Mouse (Mus musculus): ENCODE measurements around the gene F2rl1. TPM values are rescaled to one million over a fixed set of nuclear protein-coding genes. Genes with fewer than 3 reads are reported as not detected.

F2rl1 gene
- polyA plus RNA-seq, 1 experiment from 2014 or later = 0.09 TPM

GRCm38 (mm10) chr13:95491327-95491726 is 33.7 kb downstream of the F2rl1 start:
- no peak overlapping the region for H3K4me3 ChIP-seq (ENCODE audit: low read depth, low read length)
- H3K36me3 ChIP-seq (ENCODE audit: control insufficient read depth, insufficient read depth, low read length) = no peaks in the 10 kb centered on the region
- H3K9me3 ChIP-seq (replicated peaks; ENCODE audit: control insufficient read depth, low read length, poor library complexity, severe bottlenecking) = no peaks in the 10 kb centered on the region
- H3K27me3 ChIP-seq (ENCODE audit: control insufficient read depth, insufficient read depth, low read depth, low read length) = no peaks in the 10 kb centered on the region
- no peaks in the 10 kb centered on the region for H3K4me1 ChIP-seq (ENCODE audit: control insufficient read depth, insufficient read depth, low read length)
- ATAC-seq = no peak
- 49% methylated on average over 11 of the region's 11 CpGs for WGBS
- H3K4me2 ChIP-seq (ENCODE audit: low read length) = no peak overlapping the region
- H3K27ac ChIP-seq (ENCODE audit: low read length) = no peak overlapping the region
- no peak overlapping the region for H3K9ac ChIP-seq (ENCODE audit: low read depth, low read length)

GRCm38 (mm10) chr13:95484664-95485063 is 40.4 kb downstream of the F2rl1 start:
- no peak overlapping the region for H3K4me2 ChIP-seq (ENCODE audit: low read length)
- ATAC-seq = no peak
- no peaks in the 10 kb centered on the region for H3K4me1 ChIP-seq (ENCODE audit: control insufficient read depth, insufficient read depth, low read length)
- H3K27ac ChIP-seq (ENCODE audit: low read length) = no peak overlapping the region
- H3K4me3 ChIP-seq (ENCODE audit: low read depth, low read length) = no peak overlapping the region
- no peak overlapping the region for H3K9ac ChIP-seq (ENCODE audit: low read depth, low read length)
- H3K36me3 ChIP-seq (ENCODE audit: control insufficient read depth, insufficient read depth, low read length) = no peaks in the 10 kb centered on the region
- H3K27me3 ChIP-seq (ENCODE audit: control insufficient read depth, insufficient read depth, low read depth, low read length) = no peaks in the 10 kb centered on the region
- H3K9me3 ChIP-seq (replicated peaks; ENCODE audit: control insufficient read depth, low read length, poor library complexity, severe bottlenecking) = no peaks in the 10 kb centered on the region
- WGBS = 36% methylated on average over 5 of the region's 5 CpGs

GRCm38 (mm10) chr13:95481428-95481827 is 43.6 kb downstream of the F2rl1 start:
- peak; percentile 73; the same call in 1 of the 2 replicates for ATAC-seq
- H3K4me3 ChIP-seq (ENCODE audit: low read depth, low read length) = no peak overlapping the region
- H3K9ac ChIP-seq (ENCODE audit: low read depth, low read length) = no peak overlapping the region
- no peak overlapping the region for H3K27ac ChIP-seq (ENCODE audit: low read length)
- no peaks in the 10 kb centered on the region for H3K27me3 ChIP-seq (ENCODE audit: control insufficient read depth, insufficient read depth, low read depth, low read length)
- no peaks in the 10 kb centered on the region for H3K9me3 ChIP-seq (replicated peaks; ENCODE audit: control insufficient read depth, low read length, poor library complexity, severe bottlenecking)
- WGBS = 6% methylated on average over 4 of the region's 4 CpGs
- no peaks in the 10 kb centered on the region for H3K4me1 ChIP-seq (ENCODE audit: control insufficient read depth, insufficient read depth, low read length)
- H3K36me3 ChIP-seq (ENCODE audit: control insufficient read depth, insufficient read depth, low read length) = no peaks in the 10 kb centered on the region
- H3K4me2 ChIP-seq (ENCODE audit: low read length) = no peak overlapping the region

- Histone ChIP-seq H3K36me3 (ENCODE audit: control insufficient read depth, insufficient read depth, low read length) (no peaks in the 10 kb centered on the region), H3K27ac (ENCODE audit: low read length) (no peak within 1 kb of the TSS), H3K9ac (ENCODE audit: low read depth, low read length) (no peak within 1 kb of the TSS), H3K4me1 (ENCODE audit: control insufficient read depth, insufficient read depth, low read length) (no peaks in the 10 kb centered on the region), H3K4me3 (ENCODE audit: low read depth, low read length) (no peak within 1 kb of the TSS), H3K27me3 (ENCODE audit: control insufficient read depth, insufficient read depth, low read depth, low read length) (no peaks in the 10 kb centered on the region), H3K9me3 (replicated peaks; ENCODE audit: control insufficient read depth, low read length, poor library complexity, severe bottlenecking) (no peaks in the 10 kb centered on the region), H3K4me2 (ENCODE audit: low read length) (no peak within 1 kb of the TSS)
- ATAC-seq = no peak
- 89% methylated on average over 21 of the region's 21 CpGs for WGBS
Observed at GRCm38 (mm10) chr13:95478671-95479413, 46.2 kb downstream of the F2rl1 start, which contains the start of gene S100z. Gene S100z, minus strand, starts transcription at chr13:95478721.

GRCm38 (mm10) chr13:95477173-95477572 is 47.9 kb downstream of the F2rl1 start:
- Histone ChIP-seq H3K27ac (ENCODE audit: low read length) (no peak overlapping the region), H3K9me3 (replicated peaks; ENCODE audit: control insufficient read depth, low read length, poor library complexity, severe bottlenecking) (no peaks in the 10 kb centered on the region), H3K36me3 (ENCODE audit: control insufficient read depth, insufficient read depth, low read length) (no peaks in the 10 kb centered on the region), H3K27me3 (ENCODE audit: control insufficient read depth, insufficient read depth, low read depth, low read length) (no peaks in the 10 kb centered on the region), H3K4me1 (ENCODE audit: control insufficient read depth, insufficient read depth, low read length) (no peaks in the 10 kb centered on the region), H3K9ac (ENCODE audit: low read depth, low read length) (no peak overlapping the region), H3K4me3 (ENCODE audit: low read depth, low read length) (no peak overlapping the region), H3K4me2 (ENCODE audit: low read length) (no peak overlapping the region)
- ATAC-seq = no peak
- 86% methylated on average over 6 of the region's 6 CpGs for WGBS

GRCm38 (mm10) chr13:95475124-95475523 is 49.9 kb downstream of the F2rl1 start:
- Histone ChIP-seq H3K9me3 (replicated peaks; ENCODE audit: control insufficient read depth, low read length, poor library complexity, severe bottlenecking) (no peaks in the 10 kb centered on the region), H3K4me2 (ENCODE audit: low read length) (no peak overlapping the region), H3K27me3 (ENCODE audit: control insufficient read depth, insufficient read depth, low read depth, low read length) (no peaks in the 10 kb centered on the region), H3K36me3 (ENCODE audit: control insufficient read depth, insufficient read depth, low read length) (no peaks in the 10 kb centered on the region), H3K4me3 (ENCODE audit: low read depth, low read length) (no peak overlapping the region), H3K27ac (ENCODE audit: low read length) (no peak overlapping the region), H3K4me1 (ENCODE audit: control insufficient read depth, insufficient read depth, low read length) (no peaks in the 10 kb centered on the region), H3K9ac (ENCODE audit: low read depth, low read length) (no peak overlapping the region)
- WGBS = 79% methylated on average over 7 of the region's 7 CpGs
- no peak for ATAC-seq

- 88% methylated on average over 3 of the region's 3 CpGs for WGBS
- H3K4me2 ChIP-seq (ENCODE audit: low read length) = no peak overlapping the region
- H3K36me3 ChIP-seq (ENCODE audit: control insufficient read depth, insufficient read depth, low read length) = no peaks in the 10 kb centered on the region
- no peak overlapping the region for H3K27ac ChIP-seq (ENCODE audit: low read length)
- H3K4me1 ChIP-seq (ENCODE audit: control insufficient read depth, insufficient read depth, low read length) = no peaks in the 10 kb centered on the region
- no peaks in the 10 kb centered on the region for H3K27me3 ChIP-seq (ENCODE audit: control insufficient read depth, insufficient read depth, low read depth, low read length)
- no peak overlapping the region for H3K4me3 ChIP-seq (ENCODE audit: low read depth, low read length)
- no peak overlapping the region for H3K9ac ChIP-seq (ENCODE audit: low read depth, low read length)
- no peak for ATAC-seq
- no peaks in the 10 kb centered on the region for H3K9me3 ChIP-seq (replicated peaks; ENCODE audit: control insufficient read depth, low read length, poor library complexity, severe bottlenecking)
Observed at GRCm38 (mm10) chr13:95474294-95474693, 50.7 kb downstream of the F2rl1 start.

GRCm38 (mm10) chr13:95470970-95471369 is 54.1 kb downstream of the F2rl1 start:
- no peak overlapping the region for H3K27ac ChIP-seq (ENCODE audit: low read length)
- no peak overlapping the region for H3K9ac ChIP-seq (ENCODE audit: low read depth, low read length)
- no peaks in the 10 kb centered on the region for H3K36me3 ChIP-seq (ENCODE audit: control insufficient read depth, insufficient read depth, low read length)
- no peaks in the 10 kb centered on the region for H3K9me3 ChIP-seq (replicated peaks; ENCODE audit: control insufficient read depth, low read length, poor library complexity, severe bottlenecking)
- ATAC-seq = no peak
- no peak overlapping the region for H3K4me3 ChIP-seq (ENCODE audit: low read depth, low read length)
- WGBS = 71% methylated on average over 2 of the region's 2 CpGs
- no peak overlapping the region for H3K4me2 ChIP-seq (ENCODE audit: low read length)
- H3K4me1 ChIP-seq (ENCODE audit: control insufficient read depth, insufficient read depth, low read length) = no peaks in the 10 kb centered on the region
- no peaks in the 10 kb centered on the region for H3K27me3 ChIP-seq (ENCODE audit: control insufficient read depth, insufficient read depth, low read depth, low read length)
